Mouse (Mus musculus): ENCODE measurements around the gene Ebf3.

Ebf3 gene

DNA sequence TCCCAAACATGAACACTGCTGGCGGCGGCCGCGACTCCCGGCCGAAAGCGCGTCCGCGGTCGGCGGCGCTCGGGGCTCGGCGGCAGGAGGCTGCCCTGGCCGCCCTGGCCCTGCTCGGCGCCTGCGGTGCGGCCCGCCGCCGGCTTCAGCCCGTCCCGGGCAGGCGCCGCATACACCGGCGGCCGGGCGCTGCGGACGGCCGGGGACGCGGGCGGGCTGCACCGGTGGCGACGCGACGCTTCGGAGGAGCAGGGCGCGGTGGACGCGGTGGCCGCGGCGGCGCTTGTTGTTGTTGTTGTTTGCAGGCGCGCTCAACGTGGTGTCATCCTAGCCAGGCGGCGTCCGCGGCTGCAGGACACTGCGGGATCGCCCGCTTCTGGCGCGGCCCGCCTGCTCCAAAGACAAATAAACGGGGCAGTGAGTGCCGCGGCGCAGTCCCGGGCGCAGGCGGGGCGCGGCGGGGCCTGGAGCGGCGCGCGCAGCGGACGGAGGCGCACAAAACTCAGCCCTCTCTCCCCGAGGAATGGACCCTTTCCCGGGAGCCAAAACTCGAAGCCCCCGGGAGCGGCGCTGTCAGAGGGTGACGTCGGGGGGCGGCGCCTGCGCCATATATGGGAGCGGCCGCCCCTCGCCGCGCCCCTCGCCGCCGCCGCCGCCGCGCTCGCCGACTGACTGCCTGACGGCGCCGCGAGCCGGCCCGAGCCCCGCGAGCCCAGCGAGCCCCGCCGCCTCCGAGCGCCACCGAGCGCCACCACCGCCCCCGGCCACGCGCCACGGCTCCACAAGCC, at the start of gene Ebf3:
Gene Ebf3 (minus strand): TSS at position 542 of the 788 bp plus-strand sequence.
- DNase-seq = peak; percentile 96

DNA sequence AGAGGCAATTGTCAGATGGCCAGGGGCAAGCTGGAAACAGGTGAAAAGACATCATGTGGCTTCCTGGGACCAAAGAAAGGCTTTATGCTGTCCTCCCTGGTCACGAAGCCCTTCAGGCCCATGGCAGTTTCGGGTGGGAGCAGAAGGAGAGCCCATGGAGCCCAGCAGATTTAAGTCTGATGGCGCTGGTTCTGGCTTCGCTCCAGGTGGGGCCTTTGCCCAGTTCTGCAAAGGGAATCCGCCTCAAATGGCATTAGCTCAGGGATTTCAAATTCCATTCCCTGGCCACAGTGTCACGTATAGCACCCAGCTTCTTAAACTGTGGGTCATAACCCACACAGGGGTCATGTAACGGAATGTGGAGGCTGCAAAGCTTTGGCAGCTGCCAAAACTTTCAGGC, 32.6 kb upstream of the Ebf3 start:
- no peak for DNase-seq

DNA sequence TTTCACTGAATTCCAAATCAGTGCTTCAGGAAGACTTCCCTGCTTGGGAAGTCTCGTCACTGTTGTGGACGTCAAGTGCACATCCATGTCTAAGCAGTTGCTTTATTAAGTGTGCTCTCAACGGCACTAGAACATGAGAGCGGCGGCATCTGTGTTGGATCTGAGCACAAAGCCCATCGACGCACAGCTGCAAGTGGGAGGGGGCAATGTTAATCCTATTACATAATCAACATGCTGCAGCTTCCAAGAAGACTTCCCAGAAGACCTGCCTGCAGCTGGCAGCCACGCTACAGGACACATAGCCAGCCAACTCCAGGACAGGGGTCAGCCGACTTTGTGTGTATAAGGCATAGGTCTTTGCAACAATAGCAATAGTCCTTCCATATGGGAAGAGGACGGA, 31.8 kb upstream of the Ebf3 start:
- DNase-seq = peak; percentile 12

DNA sequence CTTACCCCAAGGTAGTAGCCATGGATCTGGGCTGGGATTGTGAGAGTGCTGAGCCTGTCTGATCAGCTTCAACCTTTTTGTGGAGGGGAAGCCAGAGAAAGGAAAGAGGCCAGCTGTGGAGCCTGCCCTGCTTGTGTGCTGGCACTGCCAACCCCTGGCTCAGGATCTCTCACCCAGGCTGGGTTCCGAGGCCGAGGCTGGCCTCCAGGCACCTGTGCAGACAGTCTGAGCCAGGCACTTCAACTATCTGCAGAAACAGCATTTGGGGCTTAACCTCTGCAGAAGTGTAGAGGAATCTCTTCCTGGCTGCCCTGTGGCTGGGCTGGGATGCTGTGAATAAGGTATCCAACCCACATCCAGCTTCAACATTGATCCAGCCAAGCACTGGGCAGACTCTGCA, 19.7 kb upstream of the Ebf3 start:
- DNase-seq = no peak

DNA sequence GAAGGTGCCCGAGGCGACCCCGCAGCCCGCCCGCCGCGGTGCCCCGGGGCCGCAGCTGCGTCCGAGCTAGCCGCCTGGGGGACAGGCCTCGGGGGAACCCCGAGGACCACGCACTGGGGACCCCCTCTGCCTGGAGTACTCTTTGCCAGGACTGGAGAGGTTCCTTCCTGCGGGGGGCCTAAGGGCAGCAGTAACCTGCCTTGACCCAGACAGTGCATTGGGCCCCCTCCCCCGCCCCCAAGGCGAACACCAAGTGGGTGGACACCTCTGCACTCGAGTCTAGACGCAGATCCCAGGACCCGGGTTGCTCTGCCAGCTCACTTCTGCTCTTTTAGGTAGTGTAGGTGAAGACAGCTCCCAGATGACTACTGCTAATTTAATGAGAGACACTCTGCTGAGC, 8.7 kb upstream of the Ebf3 start:
- DNase-seq = peak; percentile 9

DNA sequence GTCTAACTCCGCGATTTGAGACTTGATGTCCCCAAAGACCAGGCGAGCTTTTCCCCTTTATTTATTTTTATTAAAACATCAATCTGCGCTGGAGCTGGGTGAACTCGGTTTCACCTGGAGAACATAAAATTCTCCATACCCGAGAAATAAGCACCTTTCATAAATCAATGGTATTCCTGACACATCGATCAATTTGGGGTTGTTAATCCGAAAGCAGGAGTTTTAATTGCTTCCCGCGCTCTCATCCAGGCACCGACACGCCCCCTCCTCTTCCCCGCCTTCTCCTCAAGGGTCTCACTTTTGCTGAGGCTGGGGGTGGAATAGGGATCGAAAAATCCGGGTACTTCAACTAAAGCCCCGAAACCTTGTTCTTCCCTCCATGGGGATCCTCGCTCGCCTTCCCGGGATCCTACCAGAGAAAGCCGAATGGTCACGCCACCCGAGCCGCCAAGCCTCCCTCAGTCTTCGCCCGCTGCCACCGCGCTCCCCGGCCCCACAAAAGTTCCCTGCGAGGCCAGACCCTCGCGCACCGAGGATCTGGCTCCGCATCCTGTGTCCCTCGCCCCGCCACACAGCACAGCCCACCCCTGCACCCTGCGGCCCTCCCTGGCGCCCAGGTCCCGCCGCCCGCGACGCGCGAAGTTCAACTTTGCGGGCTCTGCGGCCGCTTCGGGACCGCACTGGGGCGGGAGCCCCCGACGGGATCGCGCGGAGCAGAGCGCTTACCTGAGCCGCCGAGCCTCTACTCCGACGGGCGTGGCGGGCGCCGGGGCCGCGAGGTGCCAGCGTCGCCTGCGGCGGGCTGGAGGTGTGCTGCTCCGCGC, 7.9 kb upstream of the Ebf3 start:
- DNase-seq = peak; percentile 37

DNA sequence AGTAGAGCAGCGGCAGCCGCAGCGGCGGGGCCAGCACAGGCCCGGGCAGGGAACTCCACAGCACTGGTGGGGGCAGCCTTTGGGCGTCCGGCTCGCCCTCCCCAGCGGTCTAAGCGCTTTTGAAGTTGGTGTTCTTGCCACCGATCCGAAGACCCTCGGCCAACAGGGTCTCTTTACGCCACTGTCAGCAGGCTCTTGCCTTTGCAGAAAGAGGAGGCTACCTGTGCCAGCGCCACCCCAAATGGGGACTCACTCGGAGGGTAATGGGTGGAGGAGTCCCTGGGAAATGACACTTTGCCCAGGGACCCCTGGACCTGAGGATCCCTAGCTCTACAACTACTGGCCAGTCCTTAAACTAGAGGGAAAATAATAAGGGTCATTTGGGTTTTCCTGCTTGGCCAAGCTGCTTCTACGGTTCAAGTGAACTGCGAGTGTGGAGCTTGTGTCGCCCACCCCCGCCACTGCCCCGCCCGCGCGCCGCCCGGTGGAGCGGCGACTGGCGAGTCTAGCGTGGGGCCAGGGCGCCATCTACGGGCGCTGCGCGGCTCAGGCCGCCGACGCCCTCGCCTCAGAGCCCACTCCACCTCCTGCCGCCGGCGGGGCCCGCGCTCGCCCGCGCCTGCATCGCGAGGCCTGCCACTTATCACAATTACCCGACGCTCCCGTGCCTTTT, 7.0 kb upstream of the Ebf3 start:
- DNase-seq = peak; percentile 92

DNA sequence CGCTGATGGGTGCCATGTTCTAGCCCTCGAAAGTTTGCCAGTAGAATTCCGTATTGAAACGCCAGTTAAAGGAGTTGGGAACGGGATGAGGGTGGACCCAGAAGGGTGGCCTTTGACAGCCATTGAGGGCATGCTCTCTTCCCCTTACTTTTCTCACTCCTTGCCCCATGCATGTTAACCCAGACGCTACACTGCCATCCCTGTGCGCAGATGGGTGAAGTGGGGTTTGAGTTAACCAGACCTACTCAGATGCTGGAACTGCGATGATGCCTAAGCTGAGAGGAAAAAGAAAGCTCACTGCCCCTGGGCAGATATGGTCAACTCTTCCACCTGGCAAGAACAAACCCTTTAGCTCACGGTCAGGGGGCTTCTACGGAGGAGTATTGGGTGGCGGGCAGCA, 6.1 kb upstream of the Ebf3 start:
- DNase-seq = no peak

DNA sequence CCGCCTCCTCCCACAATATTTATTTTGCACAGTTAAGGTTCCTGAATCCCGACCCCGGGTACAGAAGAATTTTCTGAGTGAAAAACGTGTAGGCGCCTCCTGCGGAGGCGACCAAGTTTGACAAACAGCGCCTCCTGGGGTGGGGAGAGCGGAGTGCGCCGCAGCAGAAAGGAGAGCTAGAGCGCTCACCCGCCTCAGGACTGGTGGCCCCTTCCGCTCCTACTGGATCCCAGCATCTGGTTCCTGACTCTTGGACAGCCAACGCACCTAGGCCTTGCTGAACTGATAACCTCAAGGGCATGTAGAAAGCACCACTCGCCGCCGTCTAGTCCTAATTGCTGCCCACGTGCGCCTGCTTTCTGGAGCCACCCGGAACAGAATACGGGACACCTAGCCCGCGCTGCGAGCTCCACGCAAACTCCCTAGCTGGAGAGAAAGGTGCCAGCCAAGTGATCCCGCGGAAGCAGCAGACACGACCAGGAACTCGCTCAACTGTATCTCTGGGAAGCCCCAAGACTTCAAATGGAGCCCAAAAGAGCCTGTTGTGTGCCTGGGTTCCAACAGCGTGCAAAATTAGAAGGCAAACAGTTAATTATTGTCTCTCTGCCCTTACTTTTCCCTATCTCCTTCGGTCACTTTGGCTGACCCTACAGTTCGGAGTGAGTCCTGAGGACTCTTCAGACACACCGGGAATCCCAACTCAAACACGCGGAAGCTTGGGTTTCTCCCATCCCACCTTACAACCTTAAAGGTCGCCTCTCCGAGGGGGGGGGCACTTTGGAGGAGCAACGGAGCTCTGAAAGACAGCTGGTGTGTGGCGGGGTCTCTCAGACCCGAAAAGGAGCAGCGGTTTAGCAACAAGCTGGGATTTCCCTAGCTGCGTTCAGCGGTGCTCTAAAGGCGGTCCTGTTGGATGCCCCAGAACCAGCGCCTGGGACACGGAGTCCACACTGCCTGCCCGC, 5.0 kb upstream of the Ebf3 start:
- peak; percentile 92 for DNase-seq

DNA sequence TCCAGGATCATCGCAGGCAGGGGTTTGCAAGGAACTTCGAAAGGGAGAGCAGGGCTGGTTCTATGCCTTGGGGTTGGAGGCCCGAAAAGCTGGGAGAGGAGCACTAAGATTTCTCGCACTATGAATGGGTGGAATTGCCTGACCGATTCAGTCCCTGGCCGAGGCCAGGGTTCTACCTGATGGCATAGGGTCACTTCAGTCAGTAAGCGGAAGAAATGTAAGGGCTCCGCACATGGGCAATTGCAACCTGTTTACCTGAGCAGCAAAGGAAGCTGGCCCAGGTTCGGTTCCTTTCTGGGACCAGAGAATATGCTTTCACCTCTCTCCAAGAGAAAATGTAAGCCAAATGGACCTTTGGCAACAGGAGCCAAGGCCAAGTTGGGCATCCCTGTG, 4.1 kb upstream of the Ebf3 start:
- no peak for DNase-seq

DNA sequence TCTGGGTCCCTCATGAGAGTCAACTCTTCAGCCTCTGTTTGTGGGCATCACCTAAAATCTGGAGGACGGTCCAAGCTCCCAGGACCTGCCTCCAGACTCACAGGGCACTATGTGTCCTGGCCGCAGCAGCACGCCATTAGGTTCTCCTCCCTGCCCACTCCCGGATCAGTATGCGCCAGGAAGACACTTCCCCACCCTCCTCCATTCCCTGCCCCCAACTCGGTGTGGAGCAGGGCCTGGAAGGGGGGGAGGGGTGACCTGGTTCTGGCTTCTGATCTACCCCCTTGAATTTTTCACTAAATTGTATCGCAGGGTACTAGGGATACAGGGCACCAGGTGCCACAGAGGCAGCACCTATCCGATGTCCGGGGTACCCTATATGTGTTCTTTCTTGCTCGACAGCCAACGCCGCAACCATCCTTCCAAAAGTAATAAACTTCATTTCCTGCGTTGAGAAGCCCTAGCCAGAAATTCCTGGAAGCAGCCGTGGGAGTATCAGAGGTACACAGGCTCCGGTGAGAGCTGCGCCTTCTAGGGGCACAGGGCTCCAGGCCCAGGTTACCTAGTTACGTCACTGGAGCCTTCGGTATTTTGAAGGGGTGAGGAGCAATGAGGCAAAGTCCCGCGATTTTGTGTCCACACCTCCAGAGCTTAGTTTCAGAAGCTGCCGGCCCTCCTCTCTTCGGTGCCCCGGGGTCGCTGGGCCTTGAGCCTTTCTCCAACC, 3.6 kb upstream of the Ebf3 start:
- peak; percentile 46 for DNase-seq

DNA sequence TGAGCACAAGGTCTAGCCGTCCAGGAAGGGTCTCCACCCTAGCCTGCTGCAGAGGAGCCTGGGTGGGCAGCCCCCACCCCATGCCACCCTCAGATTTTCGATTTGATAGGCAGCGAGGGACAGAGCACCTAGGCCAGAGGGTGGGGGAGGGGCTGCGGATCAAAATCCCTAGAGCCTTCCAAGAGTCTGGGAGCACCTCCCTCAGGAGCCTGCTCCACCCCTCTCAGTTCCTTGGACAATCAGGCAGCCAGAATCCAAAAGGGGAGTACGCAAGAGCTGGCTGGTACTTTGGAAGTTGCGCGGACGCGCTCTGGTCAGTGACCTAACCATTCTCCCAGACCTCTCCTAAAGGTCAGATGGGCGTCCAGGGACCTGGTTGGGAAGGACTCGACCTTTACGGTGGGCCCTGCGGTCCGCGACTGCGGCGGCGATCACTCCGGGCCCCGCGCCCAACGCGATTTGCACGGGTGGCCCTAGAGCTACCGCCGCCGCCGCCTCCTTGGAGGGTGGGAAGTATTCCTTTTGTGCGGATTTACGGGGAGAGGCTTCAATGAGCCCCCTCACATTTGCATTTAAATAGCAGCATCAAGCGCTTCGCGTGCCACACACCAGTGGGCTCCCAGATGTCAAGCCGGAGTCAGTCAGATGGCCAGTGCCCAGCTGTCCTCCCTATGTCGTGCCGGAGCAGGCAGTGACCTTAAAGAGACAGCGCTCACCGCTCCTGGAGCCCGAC, 2.8 kb upstream of the Ebf3 start:
- peak; percentile 77 for DNase-seq

DNA sequence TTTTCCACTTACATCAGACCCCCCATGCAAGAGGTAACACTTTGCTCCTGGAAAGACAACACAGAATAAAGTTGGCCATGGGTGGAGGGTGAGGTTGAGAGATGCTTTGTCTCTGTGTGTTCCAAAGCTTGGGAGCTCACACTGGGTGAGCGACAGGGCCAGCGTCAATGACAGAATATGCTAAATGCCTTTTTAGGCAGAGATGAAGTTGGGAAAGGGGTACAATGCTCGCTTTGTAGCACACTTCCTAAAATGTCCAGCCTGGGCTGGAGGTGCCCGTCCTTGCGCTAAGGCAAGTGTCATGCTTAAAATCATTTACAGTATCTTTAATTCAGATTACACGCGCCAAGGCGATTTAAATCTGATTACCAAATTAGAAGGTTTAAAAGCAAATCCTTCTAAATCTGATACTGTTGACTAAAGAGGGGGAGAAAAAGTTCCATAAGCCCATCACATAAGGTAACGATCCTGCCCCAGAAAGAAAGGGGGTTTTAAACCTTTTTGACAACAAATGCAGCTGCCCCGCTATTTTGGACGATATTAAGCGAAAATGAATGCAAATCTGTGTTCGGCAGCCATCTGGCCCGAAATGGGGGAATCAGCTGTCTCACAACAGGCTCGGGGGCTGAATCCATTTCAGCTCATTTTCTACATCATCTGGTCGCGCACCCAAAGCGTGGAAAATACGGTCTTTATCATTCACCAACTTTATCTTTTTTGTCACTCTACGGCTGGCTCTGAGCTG, 2.1 kb upstream of the Ebf3 start:
- peak; percentile 63 for DNase-seq

DNA sequence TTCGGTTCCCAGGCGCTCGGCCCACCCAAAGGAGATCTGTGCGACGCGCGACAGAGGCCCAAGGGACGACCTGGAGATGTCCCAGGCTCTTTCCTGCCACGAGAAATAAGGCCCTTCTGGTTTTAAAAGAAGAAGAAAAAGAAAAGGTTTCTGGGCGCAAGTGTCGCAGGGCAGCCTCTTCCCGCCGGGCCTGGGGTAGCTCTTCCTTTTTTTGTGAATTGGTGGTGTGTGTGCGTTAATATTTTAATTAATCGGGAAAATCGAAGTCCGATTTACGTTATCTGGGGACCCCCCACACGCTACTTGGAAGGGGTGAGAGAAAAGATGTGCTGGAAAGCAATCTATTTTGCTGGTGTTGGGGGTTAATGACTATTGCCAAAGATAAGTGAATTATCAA, 1.3 kb upstream of the Ebf3 start:
- DNase-seq = no peak

DNA sequence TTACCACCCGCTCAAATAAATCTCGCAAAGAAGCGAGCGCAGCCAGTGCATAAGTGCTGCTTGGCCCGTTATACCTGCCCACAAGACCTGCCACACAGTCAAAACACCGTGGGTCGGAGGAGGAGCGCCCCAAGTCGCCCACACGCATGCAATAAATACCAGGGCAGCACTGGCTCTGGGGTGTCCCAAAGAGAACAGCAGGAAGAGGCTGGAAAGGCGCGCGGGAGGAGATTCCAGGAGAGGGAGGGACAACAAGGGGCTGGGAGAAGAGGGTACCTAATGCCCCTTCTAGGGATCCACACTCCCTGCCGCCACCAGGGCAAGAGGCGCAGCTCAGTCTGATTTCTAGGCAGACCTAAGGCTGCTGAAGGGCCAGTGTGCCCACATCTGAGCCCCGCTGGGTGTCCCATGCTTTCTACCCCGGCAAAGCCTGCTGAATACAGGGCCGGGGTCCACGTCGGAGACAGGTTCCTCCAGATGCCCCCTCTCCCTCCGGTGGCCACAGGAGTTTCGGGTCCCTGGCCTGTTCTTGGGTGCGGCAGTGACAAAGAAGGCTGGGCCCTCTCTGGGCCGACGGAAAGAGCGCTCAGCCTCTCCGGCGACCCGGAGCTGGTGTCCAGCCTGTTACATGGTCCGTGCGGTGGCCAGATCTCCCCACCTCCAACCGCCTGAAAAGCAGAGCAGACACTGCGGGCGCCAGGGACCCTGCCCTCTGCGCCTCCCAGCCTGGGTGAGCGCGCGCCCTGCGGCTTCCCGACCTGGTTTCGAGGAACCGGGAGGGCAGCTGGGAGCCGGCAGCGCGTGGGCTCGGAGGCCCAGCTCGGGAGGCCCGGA, 682 bp upstream of the Ebf3 start:
- peak; percentile 59 for DNase-seq

DNA sequence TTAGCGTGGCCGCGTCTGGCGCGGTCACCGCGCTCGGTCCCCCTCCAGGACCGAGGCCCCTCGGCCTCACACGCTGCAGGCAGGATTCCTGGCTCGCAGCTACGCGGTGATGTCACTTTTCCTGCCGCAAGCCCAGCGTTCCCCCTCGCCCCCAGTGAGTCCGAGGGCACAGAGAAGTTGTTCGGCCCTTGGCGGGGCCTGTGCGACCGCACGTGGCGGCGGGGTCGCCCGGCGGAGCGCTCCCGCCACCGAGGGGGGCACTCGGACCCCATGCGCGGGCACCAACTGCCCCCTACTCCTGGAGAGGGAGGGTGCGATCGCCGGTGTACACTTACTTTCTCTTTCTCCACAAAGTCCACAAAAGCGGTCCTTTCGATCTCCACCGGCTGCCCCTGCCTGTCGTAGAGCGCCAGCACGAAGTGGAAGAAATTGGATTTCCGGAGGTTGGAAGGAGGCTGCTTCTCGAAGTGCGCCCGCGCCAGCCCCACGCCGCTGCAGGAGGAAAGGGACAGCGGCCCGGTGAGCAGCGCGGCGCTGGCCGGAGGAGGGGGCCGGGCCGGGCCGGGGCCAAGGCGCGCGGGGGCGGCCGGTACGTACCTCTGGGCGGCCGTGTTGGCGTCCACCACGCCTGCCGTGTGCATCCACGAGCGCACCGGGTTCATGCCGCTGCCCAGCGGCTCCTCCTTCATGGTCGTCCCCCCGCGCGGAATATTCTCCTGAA, 902 bp downstream of the Ebf3 start:
- peak; percentile 71 for DNase-seq

DNA sequence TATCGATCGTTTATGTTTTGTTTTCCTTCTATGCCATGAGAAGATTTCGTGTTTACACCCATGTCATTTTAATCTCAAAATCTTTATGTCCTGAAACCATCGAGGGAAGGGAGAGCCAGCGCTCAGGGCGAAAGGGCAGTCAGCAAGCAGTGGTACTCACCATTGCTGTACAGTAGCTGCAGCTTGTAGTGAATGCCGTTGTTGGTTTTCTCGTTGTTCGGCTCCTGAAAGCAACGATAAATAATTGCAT, 1.4 kb downstream of the Ebf3 start:
- DNase-seq = no peak

DNA sequence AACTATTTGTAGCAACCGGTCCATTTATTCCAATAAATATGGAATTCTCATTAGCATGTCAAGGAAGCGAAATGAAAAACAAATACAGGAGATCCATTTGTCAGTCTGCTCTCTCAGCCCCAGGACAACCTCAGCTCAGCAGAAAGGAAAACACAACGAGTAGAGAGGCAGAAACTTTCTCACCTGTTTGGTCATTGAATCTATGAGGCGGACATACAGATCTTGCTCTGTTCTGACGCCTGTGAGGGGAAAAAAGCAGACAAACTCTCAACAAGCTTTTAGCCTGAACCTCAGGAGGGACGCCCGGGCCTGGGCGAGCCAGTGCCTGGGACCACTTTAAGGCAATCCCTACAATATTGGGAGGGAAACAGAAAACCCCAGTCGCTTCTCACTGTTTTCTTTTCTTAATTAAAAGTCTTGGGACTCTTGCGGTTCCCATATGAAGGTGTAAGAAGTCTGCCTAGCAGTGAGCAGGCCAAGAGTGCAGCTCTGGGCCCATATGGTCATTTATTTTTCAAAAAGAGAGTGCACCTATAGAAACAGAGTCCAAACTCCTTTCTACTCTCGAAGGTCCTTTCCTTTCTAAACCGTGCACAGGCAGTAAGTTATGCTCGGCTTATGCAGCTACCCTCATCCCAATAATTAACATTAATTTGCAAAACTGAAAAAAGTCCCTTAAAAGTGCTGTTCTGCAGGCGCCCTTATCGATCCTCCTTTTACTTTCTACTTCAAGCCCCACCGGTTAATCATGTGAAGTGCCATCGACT, 1.9 kb downstream of the Ebf3 start:
- peak; percentile 54 for DNase-seq

Measured in embryo, embryonic 11 days (tissue).